15 mouse cellular contexts compared by ENCODE assay signal in genomic region chr4:88167008-88167862, GRCm38 (mm10).
DNase-seq lines count a peak whose midpoint lies in the region; ATAC-seq lines count a peak whose summit lies in the region.
"Had no signal": no experiment of that assay in that cellular context is flagged by ENCODE, and none has a peak within 500 bp of the region (broad histone marks: within the 10 kb centered on the region; RNA-seq: fewer than 3 reads in every experiment).

No protein-coding gene starts in this region.

- DNase-seq in thymus, postnatal 0 days (ENCODE audit: low spot score): peak; percentile 55
- DNase-seq in thymus, adult 18-20 months: no peak
- DNase-seq in cerebellum, adult 9-10 months: peak; percentile 67
- peak; percentile 37 for DNase-seq in thymus, postnatal 4 days
- no peak for DNase-seq in right cerebral cortex, postnatal 10 days (ENCODE audit: low spot score in 2 of 2)
- no peak for DNase-seq in forebrain, embryonic 10.5 days (ENCODE audit: extremely low spot score, low spot score)
- DNase-seq: embryo, embryonic 11 days; heart, adult 11 months; left cerebral cortex, postnatal 4 days; lung, postnatal 4 days; retina, postnatal 1 day had no signal

- H3K4me1 ChIP-seq in liver, embryonic 15.5 days (replicated peaks): peaks cover 8% of the 10 kb centered on the region
- peaks cover 4% of the 10 kb centered on the region for H3K4me1 ChIP-seq in forebrain, embryonic 10.5 days
- no peaks in the 10 kb centered on the region for H3K4me1 ChIP-seq in intestine, embryonic 16.5 days (ENCODE audit: control insufficient read depth, insufficient read depth, low read length)

- ATAC-seq in liver, embryonic 15.5 days (ENCODE audit: insufficient read depth): peak; percentile 62
- no peak for ATAC-seq in intestine, embryonic 16.5 days

- no peak overlapping the region for H3K4me3 ChIP-seq in liver, embryonic 15.5 days (replicated peaks)
- H3K4me3 ChIP-seq in forebrain, embryonic 10.5 days: no peak overlapping the region
- H3K4me3 ChIP-seq in intestine, embryonic 16.5 days (ENCODE audit: low read length): no peak overlapping the region
- H3K4me3 ChIP-seq: hindbrain, embryonic 10.5 days had no signal

- no peak overlapping the region; the same call in 1 of the 2 replicates for H3K4me2 ChIP-seq in liver, embryonic 15.5 days
- no peak overlapping the region for H3K4me2 ChIP-seq in intestine, embryonic 16.5 days (ENCODE audit: low read depth, low read length)

- no peaks in the 10 kb centered on the region for H3K27me3 ChIP-seq in liver, embryonic 15.5 days
- no peaks in the 10 kb centered on the region for H3K27me3 ChIP-seq in forebrain, embryonic 10.5 days (ENCODE audit: poor library complexity, severe bottlenecking)
- H3K27me3 ChIP-seq in intestine, embryonic 16.5 days (replicated peaks; ENCODE audit: control insufficient read depth, insufficient read depth, low read length): no peaks in the 10 kb centered on the region

- no peak overlapping the region for H3K27ac ChIP-seq in liver, embryonic 15.5 days (replicated peaks)
- H3K27ac ChIP-seq in forebrain, embryonic 10.5 days: no peak overlapping the region
- H3K27ac ChIP-seq in intestine, embryonic 16.5 days (ENCODE audit: low read length): no peak overlapping the region
- H3K27ac ChIP-seq: hindbrain, embryonic 10.5 days; kidney, postnatal 0 days had no signal

- 48% methylated on average over 7 of the region's 7 CpGs for WGBS in liver, embryonic 15.5 days (ENCODE audit: insufficient replicate concordance)
- WGBS in forebrain, embryonic 10.5 days: 91% methylated on average over 7 of the region's 7 CpGs
- WGBS in intestine, embryonic 16.5 days: 85% methylated on average over 7 of the region's 7 CpGs

- H3K36me3 ChIP-seq in liver, embryonic 15.5 days (replicated peaks): no peaks in the 10 kb centered on the region
- no peaks in the 10 kb centered on the region for H3K36me3 ChIP-seq in forebrain, embryonic 10.5 days (replicated peaks)
- H3K36me3 ChIP-seq in intestine, embryonic 16.5 days (ENCODE audit: control insufficient read depth, insufficient read depth, low read length): no peaks in the 10 kb centered on the region
- H3K36me3 ChIP-seq: hindbrain, embryonic 10.5 days had no signal

- no peak overlapping the region for H3K9ac ChIP-seq in liver, embryonic 15.5 days
- no peak overlapping the region for H3K9ac ChIP-seq in intestine, embryonic 16.5 days (ENCODE audit: low read depth, low read length)

- no peaks in the 10 kb centered on the region for H3K9me3 ChIP-seq in liver, embryonic 15.5 days (replicated peaks)
- H3K9me3 ChIP-seq in forebrain, embryonic 10.5 days: no peaks in the 10 kb centered on the region
- no peaks in the 10 kb centered on the region for H3K9me3 ChIP-seq in intestine, embryonic 16.5 days (ENCODE audit: control insufficient read depth, low read length)
- H3K9me3 ChIP-seq: hindbrain, embryonic 10.5 days had no signal

Comparison
In these comparisons a context has a peak if more than half of its experiments do, and no peak if none do; other contexts are left out.
1. DNase-seq: peak in thymus, postnatal 0 days (single experiment), cerebellum, adult 9-10 months (single experiment) and thymus, postnatal 4 days (single experiment); none in thymus, adult 18-20 months (0 of 2), right cerebral cortex, postnatal 10 days (0 of 2) and forebrain, embryonic 10.5 days (single experiment).